Mouse (Mus musculus): ENCODE data around the gene Tas2r124. TPM values are rescaled to one million over a fixed set of nuclear protein-coding genes. Genes with fewer than 3 reads are reported as not detected.

Tas2r124 gene
- not detected for total RNA-seq (2021)
- long read RNA-seq, experiment 1 = 0 reads
- long read RNA-seq, experiment 2 = 0 reads

DNA sequence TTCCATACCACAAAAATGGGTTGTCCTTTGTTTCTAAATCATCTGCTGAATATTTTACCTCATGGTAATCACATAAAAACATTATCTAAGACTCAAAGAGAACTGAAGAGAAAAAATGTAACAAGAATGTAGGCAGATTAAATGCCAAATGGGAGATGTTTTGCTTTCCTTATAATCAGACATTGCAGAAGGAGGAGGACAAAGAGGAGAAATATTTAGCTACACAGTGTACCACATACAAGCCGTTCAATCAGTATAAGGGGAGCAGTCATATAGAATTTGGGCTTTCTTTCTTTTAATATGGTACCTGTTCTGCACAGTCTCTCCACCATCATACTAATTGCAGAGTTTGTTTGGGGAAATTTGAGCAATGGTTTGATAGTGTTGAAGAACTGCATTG, at the start of gene Tas2r124:
Gene Tas2r124, plus strand, starts transcription at position 301 of the 400 bp plus-strand sequence.
- TF ChIP-seq CTCF (IDR thresholded peaks at IDR 0.05) = no peak
- intact Hi-C loops (cut with DNase I) = no loop called here
- no peak within 1 kb of the TSS for H3K27ac ChIP-seq
- H3K4me3 ChIP-seq = no peak within 1 kb of the TSS
- DNase-seq (ENCODE audit: extremely low spot score in 1 of 2, low spot score in 2 of 2) = no peak

DNA sequence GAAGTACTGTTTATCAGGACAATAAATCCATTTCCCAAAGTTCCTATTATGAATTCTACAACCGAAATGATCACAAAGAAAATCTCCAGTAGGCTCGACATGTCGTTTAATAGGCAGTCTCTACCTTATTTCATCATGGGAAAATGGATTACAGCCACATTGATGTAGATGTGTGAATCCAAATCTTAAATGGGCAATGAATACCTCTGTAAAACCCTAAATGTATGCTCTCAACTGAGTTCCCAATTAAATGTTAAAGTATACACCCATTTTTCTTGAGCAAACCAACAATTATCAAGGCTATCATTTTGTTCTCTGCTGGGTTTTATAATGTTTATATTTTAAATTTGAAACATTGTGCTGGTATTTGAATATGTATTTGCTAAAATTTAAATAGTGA, 42.7 kb upstream of the Tas2r124 start, which contains the start of gene Tas2r122:
Gene Tas2r122, minus strand, starts transcription at position 101 of the 400 bp plus-strand sequence.
- intact Hi-C loops (cut with DNase I) = no loop called here
- no peak within 1 kb of the TSS for H3K27ac ChIP-seq
- no peak for DNase-seq (ENCODE audit: extremely low spot score in 1 of 2, low spot score in 2 of 2)
- no peak within 1 kb of the TSS for H3K4me3 ChIP-seq
- TF ChIP-seq CTCF (IDR thresholded peaks at IDR 0.05) = no peak

DNA sequence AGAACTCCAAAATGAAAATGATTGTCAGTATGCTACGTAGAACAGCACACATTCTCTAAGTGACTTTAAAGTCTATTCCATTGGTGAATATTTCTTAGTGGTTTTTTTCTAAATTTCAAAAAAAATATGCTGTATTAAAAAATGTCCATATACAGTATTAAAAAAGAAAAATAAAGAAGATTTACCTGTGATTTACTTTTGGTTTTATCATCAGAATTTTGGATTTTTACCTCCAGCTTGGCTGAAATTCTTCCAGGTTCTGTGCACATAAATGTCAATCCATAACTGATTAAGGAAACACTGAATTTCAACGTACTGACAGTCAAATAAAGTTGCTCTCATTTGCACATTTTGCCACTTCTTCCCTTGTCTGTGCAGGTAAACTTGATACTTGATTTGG, 16.6 kb upstream of the Tas2r124 start, which contains the start of gene Tas2r115:
Gene Tas2r115, minus strand, starts transcription at position 101 of the 400 bp plus-strand sequence.
- no peak within 1 kb of the TSS for H3K4me3 ChIP-seq
- DNase-seq (ENCODE audit: extremely low spot score in 1 of 2, low spot score in 2 of 2) = no peak
- H3K27ac ChIP-seq = no peak within 1 kb of the TSS
- TF ChIP-seq CTCF (IDR thresholded peaks at IDR 0.05) = no peak
- intact Hi-C loops (cut with DNase I) = no loop called here

DNA sequence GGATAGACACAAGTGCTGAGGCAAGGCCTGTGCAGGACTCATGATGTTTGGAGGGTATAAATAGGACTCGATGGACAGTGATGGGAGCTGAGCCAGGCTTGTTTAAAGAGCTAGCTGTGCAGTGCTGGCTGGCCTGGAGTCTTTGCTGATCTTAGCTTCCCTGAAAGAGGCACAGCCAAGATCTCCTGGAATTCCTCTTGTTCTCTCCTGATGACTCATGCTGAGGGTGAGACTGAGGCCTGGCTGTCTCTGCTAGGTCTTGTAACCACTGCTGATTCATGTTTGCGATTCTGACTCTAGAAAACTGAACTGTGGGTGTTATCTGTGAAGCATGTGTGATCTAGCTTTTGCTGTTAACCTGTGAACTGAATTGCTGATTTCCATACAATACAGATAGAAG, 4.3 kb upstream of the Tas2r124 start:
- H3K27ac ChIP-seq = no peak overlapping the region
- no peak for DNase-seq (ENCODE audit: extremely low spot score in 1 of 2, low spot score in 2 of 2)
- intact Hi-C loops (cut with DNase I) = no loop called here
- H3K4me3 ChIP-seq = no peak overlapping the region
- no peak for TF ChIP-seq CTCF (IDR thresholded peaks at IDR 0.05)

DNA sequence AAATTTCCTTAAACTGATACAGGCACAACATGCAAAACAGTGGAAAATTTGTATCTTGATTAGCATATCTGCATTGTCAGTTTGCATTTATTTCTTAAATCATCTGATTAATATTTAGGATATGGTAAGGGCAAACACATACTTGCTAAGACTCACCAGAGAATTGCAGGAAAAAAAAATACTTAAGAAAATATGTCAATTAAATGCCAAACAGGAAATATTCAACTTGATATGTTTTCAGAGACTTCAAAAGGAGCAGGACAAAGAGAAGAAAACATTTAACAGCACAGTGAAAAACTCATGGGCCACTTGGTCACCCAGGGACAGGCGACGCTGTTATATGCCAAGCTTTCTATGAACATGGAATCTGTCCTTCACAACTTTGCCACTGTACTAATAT, 7.3 kb downstream of the Tas2r124 start, which contains the start of gene Tas2r102:
Gene Tas2r102, plus strand, starts transcription at position 301 of the 400 bp plus-strand sequence.
- Histone ChIP-seq H3K27ac (no peak within 1 kb of the TSS), H3K4me3 (no peak within 1 kb of the TSS)
- no peak for TF ChIP-seq CTCF (IDR thresholded peaks at IDR 0.05)
- intact Hi-C loops (cut with DNase I) = no loop called here
- DNase-seq (ENCODE audit: extremely low spot score in 1 of 2, low spot score in 2 of 2) = no peak

DNA sequence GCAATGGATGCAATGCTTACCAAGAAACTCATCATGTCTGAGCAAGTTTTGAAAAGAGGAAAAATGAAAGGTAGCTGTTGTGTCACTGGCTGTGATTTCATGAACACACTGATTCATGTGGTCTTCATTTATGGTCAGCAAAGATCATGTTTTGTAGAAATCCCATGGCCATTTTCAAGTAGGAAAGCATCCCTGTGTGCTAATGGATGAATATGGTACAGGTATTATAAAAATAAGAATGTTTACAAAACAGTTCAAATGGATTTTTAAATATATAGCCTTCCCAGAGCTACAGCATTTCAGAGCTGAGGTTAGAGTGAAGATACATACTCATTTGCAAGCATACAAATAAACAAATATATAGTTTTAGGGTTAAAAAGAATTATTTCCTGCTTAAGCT, 23.5 kb downstream of the Tas2r124 start, which contains the start of gene Tas2r136:
Gene Tas2r136, minus strand, starts transcription at position 101 of the 400 bp plus-strand sequence.
- no peak for TF ChIP-seq CTCF (IDR thresholded peaks at IDR 0.05)
- H3K27ac ChIP-seq = no peak within 1 kb of the TSS
- no peak for DNase-seq (ENCODE audit: extremely low spot score in 1 of 2, low spot score in 2 of 2)
- H3K4me3 ChIP-seq = no peak within 1 kb of the TSS
- intact Hi-C loops (cut with DNase I) = no loop called here

DNA sequence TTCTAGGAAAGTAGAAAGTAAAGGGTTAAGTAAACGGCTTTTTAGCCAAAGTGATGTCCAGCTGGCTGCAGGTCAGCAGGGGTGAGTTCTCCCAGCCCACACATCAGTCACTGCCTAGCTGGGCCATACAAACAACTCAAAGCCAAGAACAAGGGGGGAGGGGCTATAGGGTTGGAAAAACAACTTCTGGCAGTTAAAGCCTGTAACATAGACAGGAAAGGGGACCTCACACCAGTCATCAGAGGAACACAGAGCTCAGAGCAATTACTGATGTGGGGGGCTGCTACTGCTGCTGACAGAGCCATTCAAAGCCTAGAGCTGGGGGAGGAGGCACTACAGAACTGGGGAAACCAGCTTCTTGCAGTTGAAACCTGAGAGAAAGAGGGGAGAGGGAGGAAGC, 40.9 kb downstream of the Tas2r124 start:
- no peak overlapping the region for H3K27ac ChIP-seq
- DNase-seq (ENCODE audit: extremely low spot score in 1 of 2, low spot score in 2 of 2) = no peak
- intact Hi-C loops (cut with DNase I) = loop anchor here (10.0 kb wide), 1 partner anchor 189 kb away; the partner anchor contains the start of gene Tas2r109
- no peak for TF ChIP-seq CTCF (IDR thresholded peaks at IDR 0.05)
- H3K4me3 ChIP-seq = no peak overlapping the region

DNA sequence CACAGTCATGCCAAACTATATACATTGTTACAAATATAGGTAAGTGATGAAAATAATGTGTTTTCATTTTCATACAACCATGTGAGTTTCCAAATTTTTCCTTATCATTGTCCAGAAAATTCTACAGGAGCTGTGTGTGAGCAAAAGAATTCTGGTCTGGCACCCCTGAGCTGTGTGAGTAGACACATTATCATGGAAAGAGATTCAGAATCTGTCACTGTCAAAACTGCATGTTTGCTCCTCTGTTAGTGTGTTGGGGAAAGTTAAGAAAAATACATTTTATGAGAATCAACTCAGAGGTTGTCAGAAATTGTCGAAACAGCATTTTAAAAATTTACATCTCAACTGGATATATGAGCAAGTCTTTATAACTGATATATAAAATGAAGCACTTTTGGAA, 48.0 kb downstream of the Tas2r124 start, which contains the start of gene Tas2r117:
Gene Tas2r117, plus strand, starts transcription at position 301 of the 400 bp plus-strand sequence.
- DNase-seq (ENCODE audit: extremely low spot score in 1 of 2, low spot score in 2 of 2) = no peak
- intact Hi-C loops (cut with DNase I) = no loop called here

More for the DNA sequence above, 48.0 kb downstream of the Tas2r124 start, which contains the start of gene Tas2r117:
- no peak within 1 kb of the TSS for H3K27ac ChIP-seq
- H3K4me3 ChIP-seq = no peak within 1 kb of the TSS
- no peak for TF ChIP-seq CTCF (IDR thresholded peaks at IDR 0.05)

Other genes starting within 250 kb of the Tas2r124 start
- not detected for gene Prh1, start 184.9 kb upstream of the Tas2r124 start, total RNA-seq (2021)
- not detected for gene Prp2, start 158.8 kb upstream of the Tas2r124 start, total RNA-seq (2021)
- gene A630073D07Rik, start 103.2 kb upstream of the Tas2r124 start, total RNA-seq (2021) = not detected
- gene Tas2r120, start 97.8 kb upstream of the Tas2r124 start, total RNA-seq (2021) = not detected
- gene Tas2r121, start 53.7 kb upstream of the Tas2r124 start, total RNA-seq (2021) = not detected
- not detected for gene Tas2r122, start 42.8 kb upstream of the Tas2r124 start, total RNA-seq (2021)
- gene Tas2r115, start 16.7 kb upstream of the Tas2r124 start, total RNA-seq (2021) = not detected
- not detected for gene Tas2r102, start 7.4 kb downstream of the Tas2r124 start, total RNA-seq (2021)
- gene Tas2r136, start 23.4 kb downstream of the Tas2r124 start, total RNA-seq (2021) = not detected
- gene Tas2r117, start 48.1 kb downstream of the Tas2r124 start, total RNA-seq (2021) = not detected
- gene Tas2r123, start 92.4 kb downstream of the Tas2r124 start, total RNA-seq (2021) = not detected
- gene Tas2r116, start 100.7 kb downstream of the Tas2r124 start, total RNA-seq (2021) = not detected
- gene Tas2r110, start 113.3 kb downstream of the Tas2r124 start, total RNA-seq (2021) = not detected
- gene Tas2r113, start 138.3 kb downstream of the Tas2r124 start, total RNA-seq (2021) = not detected
- gene Tas2r125, start 154.9 kb downstream of the Tas2r124 start, total RNA-seq (2021) = not detected
- not detected for gene Tas2r129, start 196.4 kb downstream of the Tas2r124 start, total RNA-seq (2021)
- not detected for gene Tas2r131, start 203.2 kb downstream of the Tas2r124 start, total RNA-seq (2021)
- not detected for gene Tas2r109, start 226.2 kb downstream of the Tas2r124 start, total RNA-seq (2021)